Mouse (Mus musculus) bone marrow, adult 2 months (tissue): ENCODE measurements around the gene Galnt10.

Experiments used
- CTCF ChIP-seq: fragments of 200-500 bp; IDR thresholded peaks from 2 replicates; pipeline ENCODE4 v1.5.1; 2011; ENCODE audit warnings: low read length, control low read depth; ENCODE audit not compliant: control insufficient read depth, insufficient read depth
- POLR2A ChIP-seq: fragments of 200-500 bp; IDR thresholded peaks from 2 replicates; pipeline ENCODE4 v1.6.1; 2011; ENCODE audit warnings: low read depth, mild to moderate bottlenecking, control low read depth, low read length, borderline replicate concordance; ENCODE audit not compliant: control insufficient read depth

- TF ChIP-seq POLR2A: no peak
- TF ChIP-seq CTCF: no peak
Observed at GRCm38 (mm10) chr11:57691939-57692338, 46.7 kb downstream of the Galnt10 start.
